Mouse (Mus musculus) liver, postnatal 0 days (tissue): ENCODE results near the gene Gbp5.

Experiments used
- CTCF ChIP-seq: sonication (generic); IDR thresholded peaks from 2 replicates; pipeline ENCODE4 v1.5.1; 2016; ENCODE audit warnings: antibody characterized with exemption, low read depth
- EP300 ChIP-seq: IDR thresholded peaks from 2 replicates; pipeline ENCODE4 v1.6.1; 2016; ENCODE audit warnings: antibody characterized with exemption, low read depth, mild to moderate bottlenecking

GRCm38 (mm10) chr3:142546690-142547089 lies 52.9 kb downstream of the Gbp5 start:
- TF ChIP-seq CTCF (no peak), EP300 (no peak)
